Mouse (Mus musculus): ENCODE measurements around the gene Phc2. TPM values are rescaled to one million over a fixed set of nuclear protein-coding genes. Genes with fewer than 3 reads are reported as not detected.

Gene Phc2
- polyA plus RNA-seq, 1 experiment from 2014 or later: 61.5 TPM

- Histone ChIP-seq H3K36me3 (peaks cover 3% of the 10 kb centered on the region; the same call in 1 of the 2 replicates), H3K4me2 (replicated peaks) (peak overlapping the region; percentile 63), H3K27me3 (no peaks in the 10 kb centered on the region), H3K4me1 (peaks cover 62% of the 10 kb centered on the region), H3K27ac (replicated peaks) (peak overlapping the region; percentile 36), H3K4me3 (replicated peaks) (peak overlapping the region; percentile 90), H3K9ac (no peak overlapping the region), H3K9me3 (replicated peaks) (no peaks in the 10 kb centered on the region)
- 59% methylated on average over 6 of the region's 6 CpGs for WGBS
- no peak for ATAC-seq (ENCODE audit: insufficient number of reproducible peaks, low FRiP score, low TSS enrichment, low read depth)
Observed at GRCm38 (mm10) chr4:128730271-128730670, 75.8 kb downstream of the Phc2 start.

GRCm38 (mm10) chr4:128732794-128733193 lies 78.3 kb downstream of the Phc2 start:
- Histone ChIP-seq H3K9ac (no peak overlapping the region), H3K27me3 (no peaks in the 10 kb centered on the region), H3K4me1 (peaks cover 82% of the 10 kb centered on the region), H3K27ac (replicated peaks) (no peak overlapping the region), H3K9me3 (replicated peaks) (no peaks in the 10 kb centered on the region), H3K36me3 (peaks cover 3% of the 10 kb centered on the region; the same call in 1 of the 2 replicates), H3K4me2 (replicated peaks) (no peak overlapping the region), H3K4me3 (replicated peaks) (no peak overlapping the region)
- 42% methylated on average over 5 of the region's 5 CpGs for WGBS
- no peak for ATAC-seq (ENCODE audit: insufficient number of reproducible peaks, low FRiP score, low TSS enrichment, low read depth)

GRCm38 (mm10) chr4:128733496-128733895 lies 79.0 kb downstream of the Phc2 start:
- peak overlapping the region; percentile 88 for H3K27ac ChIP-seq (replicated peaks)

GRCm38 (mm10) chr4:128734217-128734616 lies 79.7 kb downstream of the Phc2 start:
- H3K27ac ChIP-seq (replicated peaks): peak overlapping the region; percentile 88
- ATAC-seq (ENCODE audit: insufficient number of reproducible peaks, low FRiP score, low TSS enrichment, low read depth): peak; percentile 59
- H3K4me3 ChIP-seq (replicated peaks): no peak overlapping the region
- no peaks in the 10 kb centered on the region for H3K27me3 ChIP-seq
- no peaks in the 10 kb centered on the region for H3K9me3 ChIP-seq (replicated peaks)
- peaks cover 3% of the 10 kb centered on the region; the same call in 1 of the 2 replicates for H3K36me3 ChIP-seq
- H3K9ac ChIP-seq: no peak overlapping the region
- H3K4me2 ChIP-seq (replicated peaks): 0 out of 2 replicates have a peak overlapping the region, but pooled peaks have one; percentile 13
- H3K4me1 ChIP-seq: peaks cover 79% of the 10 kb centered on the region
- 21% methylated on average over 5 of the region's 5 CpGs for WGBS

More at GRCm38 (mm10) chr4:128733496-128733895, 79.0 kb downstream of the Phc2 start:
- no peaks in the 10 kb centered on the region for H3K27me3 ChIP-seq
- peaks cover 3% of the 10 kb centered on the region; the same call in 1 of the 2 replicates for H3K36me3 ChIP-seq
- WGBS: 39% methylated on average over 6 of the region's 6 CpGs
- H3K9me3 ChIP-seq (replicated peaks): no peaks in the 10 kb centered on the region
- no peak overlapping the region for H3K4me3 ChIP-seq (replicated peaks)
- H3K4me1 ChIP-seq: peaks cover 86% of the 10 kb centered on the region
- ATAC-seq (ENCODE audit: insufficient number of reproducible peaks, low FRiP score, low TSS enrichment, low read depth): no peak
- no peak overlapping the region for H3K9ac ChIP-seq
- H3K4me2 ChIP-seq (replicated peaks): no peak overlapping the region

GRCm38 (mm10) chr4:128734721-128735671 lies 80.5 kb downstream of the Phc2 start:
- Histone ChIP-seq H3K27ac (replicated peaks) (peak overlapping the region; percentile 88), H3K9me3 (replicated peaks) (no peaks in the 10 kb centered on the region), H3K4me2 (replicated peaks) (peak overlapping the region; percentile 15; the same call in 1 of the 2 replicates), H3K4me1 (peaks cover 71% of the 10 kb centered on the region), H3K36me3 (peaks cover 3% of the 10 kb centered on the region; the same call in 1 of the 2 replicates), H3K9ac (no peak overlapping the region), H3K27me3 (no peaks in the 10 kb centered on the region), H3K4me3 (replicated peaks) (no peak overlapping the region)
- 56% methylated on average over 18 of the region's 18 CpGs for WGBS
- ATAC-seq (ENCODE audit: insufficient number of reproducible peaks, low FRiP score, low TSS enrichment, low read depth): no peak

- peak; percentile 26; the same call in 1 of the 2 replicates for ATAC-seq (ENCODE audit: insufficient number of reproducible peaks, low FRiP score, low TSS enrichment, low read depth)
- H3K9ac ChIP-seq: no peak overlapping the region
- peak overlapping the region; percentile 24 for H3K4me2 ChIP-seq (replicated peaks)
- H3K4me3 ChIP-seq (replicated peaks): no peak overlapping the region
- peaks cover 62% of the 10 kb centered on the region for H3K4me1 ChIP-seq
- WGBS: 15% methylated on average over 6 of the region's 6 CpGs
- no peaks in the 10 kb centered on the region for H3K36me3 ChIP-seq
- peak overlapping the region; percentile 88 for H3K27ac ChIP-seq (replicated peaks)
- no peaks in the 10 kb centered on the region for H3K27me3 ChIP-seq
- no peaks in the 10 kb centered on the region for H3K9me3 ChIP-seq (replicated peaks)
Observed at GRCm38 (mm10) chr4:128737137-128737589, 82.7 kb downstream of the Phc2 start.

GRCm38 (mm10) chr4:128737825-128738610 lies 83.5 kb downstream of the Phc2 start:
- no peaks in the 10 kb centered on the region for H3K36me3 ChIP-seq
- 34% methylated on average over 14 of the region's 14 CpGs for WGBS
- peak overlapping the region; percentile 19; the same call in 1 of the 2 replicates for H3K4me2 ChIP-seq (replicated peaks)
- H3K9ac ChIP-seq: no peak overlapping the region
- peak; percentile 30; the same call in 1 of the 2 replicates for ATAC-seq (ENCODE audit: insufficient number of reproducible peaks, low FRiP score, low TSS enrichment, low read depth)
- H3K4me1 ChIP-seq: peaks cover 64% of the 10 kb centered on the region
- no peak overlapping the region for H3K4me3 ChIP-seq (replicated peaks)
- no peaks in the 10 kb centered on the region for H3K27me3 ChIP-seq
- H3K27ac ChIP-seq (replicated peaks): peak overlapping the region; percentile 88
- no peaks in the 10 kb centered on the region for H3K9me3 ChIP-seq (replicated peaks)

GRCm38 (mm10) chr4:128740878-128741277 lies 86.4 kb downstream of the Phc2 start:
- Histone ChIP-seq H3K4me3 (replicated peaks) (no peak overlapping the region), H3K9me3 (replicated peaks) (no peaks in the 10 kb centered on the region), H3K4me1 (peaks cover 43% of the 10 kb centered on the region), H3K27me3 (no peaks in the 10 kb centered on the region), H3K9ac (no peak overlapping the region), H3K36me3 (peaks cover 23% of the 10 kb centered on the region), H3K4me2 (replicated peaks) (no peak overlapping the region), H3K27ac (replicated peaks) (no peak overlapping the region)
- no peak for ATAC-seq (ENCODE audit: insufficient number of reproducible peaks, low FRiP score, low TSS enrichment, low read depth)
- 74% methylated on average over 1 of the region's 1 CpGs for WGBS

GRCm38 (mm10) chr4:128741906-128742305 lies 87.4 kb downstream of the Phc2 start:
- Histone ChIP-seq H3K36me3 (peaks cover 34% of the 10 kb centered on the region), H3K27me3 (no peaks in the 10 kb centered on the region), H3K9me3 (replicated peaks) (no peaks in the 10 kb centered on the region), H3K9ac (no peak overlapping the region), H3K4me2 (replicated peaks) (no peak overlapping the region), H3K4me1 (peaks cover 37% of the 10 kb centered on the region), H3K4me3 (replicated peaks) (no peak overlapping the region), H3K27ac (replicated peaks) (no peak overlapping the region)
- no peak for ATAC-seq (ENCODE audit: insufficient number of reproducible peaks, low FRiP score, low TSS enrichment, low read depth)
- 51% methylated on average over 5 of the region's 5 CpGs for WGBS

- Histone ChIP-seq H3K36me3 (peaks cover 39% of the 10 kb centered on the region), H3K27ac (replicated peaks) (0 out of 2 replicates have a peak overlapping the region, but pooled peaks have one; percentile 45), H3K9me3 (replicated peaks) (no peaks in the 10 kb centered on the region), H3K9ac (no peak overlapping the region), H3K4me3 (replicated peaks) (no peak overlapping the region), H3K4me2 (replicated peaks) (no peak overlapping the region), H3K4me1 (peaks cover 37% of the 10 kb centered on the region), H3K27me3 (no peaks in the 10 kb centered on the region)
- no peak for ATAC-seq (ENCODE audit: insufficient number of reproducible peaks, low FRiP score, low TSS enrichment, low read depth)
- 52% methylated on average over 10 of the region's 10 CpGs for WGBS
Observed at GRCm38 (mm10) chr4:128742379-128742970, 88.0 kb downstream of the Phc2 start.
